Mouse (Mus musculus): Measurements from ENCODE around the gene Tsen15. TPM values are rescaled to one million over a fixed set of nuclear protein-coding genes. Genes with fewer than 3 reads are reported as not detected.
A peak's percentile ranks its signal among the peaks of the same experiment; 100 is the strongest.

Tsen15 gene
- 67.6 and 76.5 TPM in 2 replicates for polyA plus RNA-seq (2015; fragmentation: Nextera tagmentation; extraction: Ambion mirVana)

GRCm38 (mm10) chr1:152386188-152386835, at the start of gene Tsen15:
Gene Tsen15, minus strand, starts transcription at chr1:152386688.
- peak; percentile 98 for ATAC-seq (ENCODE audit: insufficient read depth, low FRiP score, low read depth)
- H3K27ac ChIP-seq, result peak within 1 kb of the TSS; percentile 32; the same call in 1 of the 2 replicates
- WGBS, result under 1% methylated on average over 57 of the region's 57 CpGs
- H3K4me2 ChIP-seq, result peak within 1 kb of the TSS; percentile 54
- H3K9me3 ChIP-seq, result no peaks in the 10 kb centered on the region
- peaks cover 7% of the 10 kb centered on the region; the same call in 1 of the 2 replicates for H3K36me3 ChIP-seq
- no peaks in the 10 kb centered on the region for H3K4me1 ChIP-seq
- H3K27me3 ChIP-seq (replicated peaks), result no peaks in the 10 kb centered on the region
- H3K4me3 ChIP-seq (replicated peaks), result peak within 1 kb of the TSS; percentile 95
- H3K9ac ChIP-seq, result peak within 1 kb of the TSS; percentile 76

DNA sequence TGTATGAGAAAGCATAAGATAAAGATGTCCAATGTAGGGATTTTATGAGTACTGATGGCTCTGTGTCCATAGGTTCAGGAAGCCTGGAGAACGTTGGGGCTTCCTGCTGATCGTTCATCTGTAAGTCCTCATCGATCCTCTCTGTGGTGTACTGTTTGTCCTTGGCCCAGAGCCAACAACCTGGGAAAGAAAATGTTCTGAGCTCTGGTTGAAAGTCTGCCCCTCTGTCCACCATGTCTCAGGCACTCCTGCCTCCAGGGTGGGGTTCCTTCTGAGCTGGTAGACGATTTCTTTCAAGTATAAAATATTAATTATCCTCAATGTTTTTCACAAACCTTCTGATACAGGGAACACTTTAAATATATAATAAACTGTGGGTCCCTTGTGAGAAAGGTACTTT, 47.7 kb upstream of the Tsen15 start:
- no peak for ATAC-seq (ENCODE audit: insufficient read depth, low FRiP score, low read depth)
- H3K4me2 ChIP-seq, result no peak overlapping the region

DNA sequence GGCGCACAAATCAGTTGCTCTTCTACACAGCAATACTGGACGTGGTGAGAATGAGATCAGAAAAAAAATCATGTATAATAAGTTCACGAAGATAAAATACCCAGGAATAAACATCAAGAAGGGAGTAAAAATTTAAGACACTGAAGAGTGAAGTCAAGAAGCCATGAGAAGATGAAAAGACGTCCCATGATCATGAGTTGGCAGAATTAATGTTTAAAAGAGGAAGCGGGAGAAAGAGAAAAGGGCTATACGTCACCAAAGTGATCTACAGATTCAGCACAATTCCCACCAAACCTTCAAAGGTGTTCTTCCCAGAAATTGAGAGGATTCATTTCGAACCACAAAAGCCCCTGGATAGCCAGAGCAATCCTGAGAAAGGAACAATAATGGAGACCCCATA, 43.3 kb upstream of the Tsen15 start:
- Histone ChIP-seq H3K9ac (no peak overlapping the region), H3K4me1 (no peaks in the 10 kb centered on the region)
- 86% methylated on average over 7 of the region's 7 CpGs for WGBS

More for the DNA sequence above, 47.7 kb upstream of the Tsen15 start:
- Histone ChIP-seq H3K36me3 (no peaks in the 10 kb centered on the region), H3K27ac (no peak overlapping the region), H3K9me3 (no peaks in the 10 kb centered on the region), H3K9ac (no peak overlapping the region), H3K27me3 (replicated peaks) (no peaks in the 10 kb centered on the region; the same call in 1 of the 2 replicates), H3K4me3 (replicated peaks) (no peak overlapping the region), H3K4me1 (no peaks in the 10 kb centered on the region)
- 63% methylated on average over 4 of the region's 4 CpGs for WGBS

DNA sequence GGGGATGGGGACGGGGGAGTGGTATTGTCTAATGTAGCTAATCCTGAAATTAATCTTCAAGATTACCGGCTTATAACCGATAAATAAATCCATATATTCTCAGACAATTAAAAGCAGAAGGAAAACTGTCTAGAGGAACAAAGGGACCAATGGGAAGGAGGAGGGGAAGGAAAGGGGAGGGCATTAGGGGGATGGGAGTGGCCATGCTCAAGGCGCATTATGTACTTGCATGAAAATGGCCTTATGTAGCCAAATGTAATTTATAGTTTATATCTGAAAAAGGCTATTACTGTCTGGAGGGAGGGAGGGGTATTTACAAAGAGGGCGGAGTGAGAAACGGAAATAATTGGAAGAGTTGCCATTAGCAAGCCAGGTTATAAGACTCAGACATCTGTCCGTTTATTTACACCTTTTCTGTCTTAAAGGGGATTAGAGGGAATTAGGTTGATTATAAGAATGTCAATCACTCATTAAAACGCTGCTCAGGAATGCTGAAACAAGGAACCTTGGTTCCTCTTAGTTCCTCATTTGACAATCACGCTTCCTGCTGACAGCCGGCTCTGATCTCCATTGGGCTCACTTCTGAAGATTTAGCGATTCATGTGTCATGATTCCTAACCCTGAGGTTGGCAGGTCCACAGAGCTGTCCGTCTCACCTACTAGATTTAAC, 41.6 kb upstream of the Tsen15 start:
- Histone ChIP-seq H3K4me1 (no peaks in the 10 kb centered on the region), H3K36me3 (no peaks in the 10 kb centered on the region), H3K9ac (no peak overlapping the region), H3K4me2 (no peak overlapping the region), H3K27ac (no peak overlapping the region), H3K4me3 (replicated peaks) (no peak overlapping the region), H3K9me3 (no peaks in the 10 kb centered on the region), H3K27me3 (replicated peaks) (no peaks in the 10 kb centered on the region)
- WGBS, result 49% methylated on average over 12 of the region's 12 CpGs
- no peak for ATAC-seq (ENCODE audit: insufficient read depth, low FRiP score, low read depth)

More for the DNA sequence above, 43.3 kb upstream of the Tsen15 start:
- ATAC-seq (ENCODE audit: insufficient read depth, low FRiP score, low read depth), result no peak
- H3K27me3 ChIP-seq (replicated peaks), result no peaks in the 10 kb centered on the region
- H3K9me3 ChIP-seq, result no peaks in the 10 kb centered on the region
- H3K4me3 ChIP-seq (replicated peaks), result no peak overlapping the region
- no peak overlapping the region for H3K4me2 ChIP-seq
- no peaks in the 10 kb centered on the region for H3K36me3 ChIP-seq
- no peak overlapping the region for H3K27ac ChIP-seq

- H3K9me3 ChIP-seq, result no peaks in the 10 kb centered on the region
- no peaks in the 10 kb centered on the region for H3K36me3 ChIP-seq
- no peak overlapping the region for H3K9ac ChIP-seq
- ATAC-seq (ENCODE audit: insufficient read depth, low FRiP score, low read depth), result no peak
- no peak overlapping the region for H3K27ac ChIP-seq
- no peak overlapping the region for H3K4me3 ChIP-seq (replicated peaks)
- no peaks in the 10 kb centered on the region for H3K4me1 ChIP-seq
- no peak overlapping the region for H3K4me2 ChIP-seq
- WGBS, result 91% methylated on average over 3 of the region's 3 CpGs
- no peaks in the 10 kb centered on the region for H3K27me3 ChIP-seq (replicated peaks)
Measured at GRCm38 (mm10) chr1:152423052-152423451, 36.6 kb upstream of the Tsen15 start.

- 56% methylated on average over 3 of the region's 3 CpGs for WGBS
- Histone ChIP-seq H3K4me1 (no peaks in the 10 kb centered on the region), H3K9ac (no peak overlapping the region), H3K9me3 (no peaks in the 10 kb centered on the region), H3K27me3 (replicated peaks) (no peaks in the 10 kb centered on the region), H3K36me3 (no peaks in the 10 kb centered on the region), H3K4me2 (no peak overlapping the region), H3K27ac (no peak overlapping the region), H3K4me3 (replicated peaks) (no peak overlapping the region)
- ATAC-seq (ENCODE audit: insufficient read depth, low FRiP score, low read depth), result no peak
Measured at GRCm38 (mm10) chr1:152422295-152422694, 35.8 kb upstream of the Tsen15 start.

DNA sequence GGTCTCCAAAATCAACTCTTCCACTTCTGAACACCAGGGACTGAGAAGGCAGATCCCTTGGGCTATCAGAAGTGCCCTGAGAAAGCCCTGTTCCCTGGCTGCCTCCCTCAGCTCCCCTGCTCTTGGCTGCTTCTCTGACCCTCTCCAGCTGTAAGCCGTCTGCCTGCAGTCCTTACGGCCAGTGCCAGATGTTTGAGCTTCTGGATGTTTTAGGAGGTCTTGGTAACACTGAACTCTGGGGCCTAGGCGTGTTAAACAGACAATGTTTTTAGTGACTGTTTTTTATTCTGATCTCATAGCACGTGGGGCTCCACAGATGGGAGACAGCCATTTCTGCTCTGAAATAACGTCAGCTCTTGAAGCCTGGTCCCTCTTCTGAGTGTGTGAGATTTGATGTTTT, 31.1 kb upstream of the Tsen15 start:
- ATAC-seq (ENCODE audit: insufficient read depth, low FRiP score, low read depth), result peak; percentile 78
- Histone ChIP-seq H3K4me3 (replicated peaks) (no peak overlapping the region), H3K4me2 (no peak overlapping the region), H3K36me3 (no peaks in the 10 kb centered on the region), H3K27me3 (replicated peaks) (no peaks in the 10 kb centered on the region), H3K9me3 (no peaks in the 10 kb centered on the region), H3K4me1 (no peaks in the 10 kb centered on the region), H3K9ac (no peak overlapping the region), H3K27ac (peak overlapping the region; percentile 9; the same call in 1 of the 2 replicates)
- 24% methylated on average over 5 of the region's 5 CpGs for WGBS

DNA sequence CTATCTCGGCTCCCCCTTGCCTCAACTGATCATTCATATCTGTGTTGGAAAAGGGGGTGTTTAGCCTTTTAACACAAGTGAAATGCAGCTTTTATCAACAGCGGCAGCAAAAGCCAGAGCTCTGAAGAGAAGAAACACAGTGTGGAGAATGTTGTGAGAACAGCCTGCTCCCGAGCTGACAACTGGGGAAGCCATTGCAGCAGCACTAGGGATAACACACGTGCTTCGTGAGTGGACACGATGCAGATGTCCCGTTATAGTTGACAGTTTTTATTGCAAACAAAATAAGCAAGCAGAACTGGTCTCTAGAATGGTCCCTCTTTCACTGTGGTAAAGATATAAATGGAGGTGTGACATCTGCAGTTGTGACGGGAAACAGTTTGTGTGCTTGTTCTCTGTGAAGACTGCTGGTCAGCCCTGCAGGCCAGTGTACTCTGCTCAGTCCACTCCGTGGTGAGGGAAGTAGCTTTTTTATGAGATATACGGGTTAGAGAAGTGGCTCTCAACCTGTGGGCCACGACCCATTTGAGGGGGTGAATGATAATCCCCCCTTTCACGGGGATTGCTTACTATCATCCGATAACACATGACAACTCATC, 29.9 kb upstream of the Tsen15 start:
- H3K9me3 ChIP-seq, result no peaks in the 10 kb centered on the region
- no peak overlapping the region for H3K27ac ChIP-seq
- no peak overlapping the region for H3K4me3 ChIP-seq (replicated peaks)
- ATAC-seq (ENCODE audit: insufficient read depth, low FRiP score, low read depth), result no peak; the same call in 1 of the 2 replicates
- H3K9ac ChIP-seq, result no peak overlapping the region
- H3K4me2 ChIP-seq, result no peak overlapping the region
- H3K36me3 ChIP-seq, result no peaks in the 10 kb centered on the region
- H3K27me3 ChIP-seq (replicated peaks), result no peaks in the 10 kb centered on the region
- H3K4me1 ChIP-seq, result no peaks in the 10 kb centered on the region
- WGBS, result 50% methylated on average over 13 of the region's 13 CpGs

DNA sequence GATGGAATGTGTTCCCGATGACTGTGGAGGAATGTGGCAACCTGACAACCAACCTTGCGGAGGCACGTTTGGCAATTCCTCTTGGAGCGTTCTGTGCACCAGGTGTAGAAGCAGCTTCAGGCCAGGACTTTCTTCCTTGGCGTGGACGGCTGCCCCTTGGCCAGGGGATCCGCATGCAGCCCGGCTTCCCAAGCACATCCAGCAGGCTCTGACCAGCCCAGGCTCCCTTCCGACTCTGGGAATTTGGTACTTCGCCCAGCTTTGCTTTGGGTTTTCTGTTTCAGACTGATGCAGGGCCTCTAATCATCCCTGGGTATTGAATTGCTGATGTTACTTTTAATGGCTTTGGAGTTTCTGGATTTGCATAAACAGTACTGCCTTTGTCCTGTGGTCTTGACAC, 28.0 kb upstream of the Tsen15 start:
- Histone ChIP-seq H3K27me3 (replicated peaks) (no peaks in the 10 kb centered on the region), H3K9ac (no peak overlapping the region), H3K27ac (no peak overlapping the region), H3K4me3 (replicated peaks) (no peak overlapping the region), H3K4me1 (no peaks in the 10 kb centered on the region), H3K36me3 (no peaks in the 10 kb centered on the region), H3K4me2 (no peak overlapping the region), H3K9me3 (no peaks in the 10 kb centered on the region)
- 73% methylated on average over 10 of the region's 10 CpGs for WGBS
- no peak for ATAC-seq (ENCODE audit: insufficient read depth, low FRiP score, low read depth)

- Histone ChIP-seq H3K27ac (no peak overlapping the region), H3K4me1 (no peaks in the 10 kb centered on the region), H3K4me2 (no peak overlapping the region), H3K27me3 (replicated peaks) (no peaks in the 10 kb centered on the region), H3K9ac (no peak overlapping the region), H3K4me3 (replicated peaks) (no peak overlapping the region), H3K9me3 (no peaks in the 10 kb centered on the region), H3K36me3 (no peaks in the 10 kb centered on the region)
- no peak for ATAC-seq (ENCODE audit: insufficient read depth, low FRiP score, low read depth)
- WGBS, result 67% methylated on average over 1 of the region's 1 CpGs
Measured at GRCm38 (mm10) chr1:152413961-152414360, 27.5 kb upstream of the Tsen15 start.

DNA sequence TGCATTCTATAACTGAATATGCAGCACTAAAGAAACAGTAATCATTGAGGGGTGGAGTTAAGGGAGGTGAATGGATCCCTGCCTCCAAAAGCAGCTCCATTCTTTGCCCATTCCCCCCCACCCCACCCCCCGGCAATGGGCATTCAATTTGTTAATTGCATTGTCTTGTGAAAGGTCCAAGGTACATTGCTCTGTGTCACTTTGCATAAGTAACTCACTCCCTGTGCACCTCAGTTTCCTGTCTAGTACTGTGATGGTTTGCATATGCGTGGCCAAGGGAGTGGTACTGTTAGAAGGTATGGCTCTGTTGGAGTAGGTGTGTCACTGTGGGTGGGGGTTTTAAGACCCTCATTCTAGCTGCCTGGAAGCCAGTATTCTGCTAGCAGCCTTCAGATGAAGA, 26.6 kb upstream of the Tsen15 start:
- H3K4me2 ChIP-seq, result no peak overlapping the region
- no peak overlapping the region for H3K27ac ChIP-seq
- H3K9me3 ChIP-seq, result no peaks in the 10 kb centered on the region
- no peaks in the 10 kb centered on the region for H3K4me1 ChIP-seq
- H3K36me3 ChIP-seq, result no peaks in the 10 kb centered on the region
- ATAC-seq (ENCODE audit: insufficient read depth, low FRiP score, low read depth), result no peak
- no peaks in the 10 kb centered on the region for H3K27me3 ChIP-seq (replicated peaks)
- no peak overlapping the region for H3K9ac ChIP-seq
- WGBS, result 88% methylated on average over 2 of the region's 2 CpGs
- H3K4me3 ChIP-seq (replicated peaks), result no peak overlapping the region

DNA sequence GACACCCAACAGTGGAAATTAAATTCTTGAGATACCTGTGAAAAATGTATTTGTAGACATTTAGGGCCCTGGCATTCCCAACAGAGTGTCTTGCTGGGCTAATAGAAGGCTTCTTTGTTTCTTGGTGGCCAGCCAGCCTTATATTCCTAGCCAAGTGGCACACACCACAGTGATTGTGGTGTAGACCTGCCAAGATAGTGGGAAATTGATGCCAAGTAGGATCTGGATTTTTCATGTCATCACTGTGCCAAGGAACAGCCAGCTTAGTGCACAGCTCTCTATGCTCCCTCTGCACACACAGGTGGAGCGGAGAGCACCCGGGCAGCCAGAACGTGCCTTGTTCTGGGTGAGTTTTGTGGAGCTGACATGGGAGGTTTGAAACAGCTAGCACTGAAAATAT, 24.2 kb upstream of the Tsen15 start:
- 88% methylated on average over 3 of the region's 3 CpGs for WGBS
- ATAC-seq (ENCODE audit: insufficient read depth, low FRiP score, low read depth), result no peak

More for the DNA sequence above, 24.2 kb upstream of the Tsen15 start:
- no peaks in the 10 kb centered on the region for H3K9me3 ChIP-seq
- H3K27me3 ChIP-seq (replicated peaks), result no peaks in the 10 kb centered on the region
- H3K4me3 ChIP-seq (replicated peaks), result no peak overlapping the region
- H3K9ac ChIP-seq, result no peak overlapping the region
- H3K27ac ChIP-seq, result no peak overlapping the region
- no peak overlapping the region for H3K4me2 ChIP-seq
- H3K4me1 ChIP-seq, result no peaks in the 10 kb centered on the region
- no peaks in the 10 kb centered on the region for H3K36me3 ChIP-seq
